Mouse (Mus musculus): ENCODE data around the gene Hepacam. TPM values are rescaled to one million over a fixed set of nuclear protein-coding genes. Genes with fewer than 3 reads are reported as not detected.

The Hepacam gene
- polyA plus RNA-seq, 1 experiment from 2014 or later, result 6.3 TPM

Other genes starting within 250 kb of the Hepacam start
- gene Pknox2, start 219.9 kb upstream of the Hepacam start, polyA plus RNA-seq (2015; fragmentation: Nextera tagmentation; extraction: Ambion mirVana), result 24.5 and 26.9 TPM in 2 replicates
- gene Tmem218, start 159.1 kb upstream of the Hepacam start, polyA plus RNA-seq (2015; fragmentation: Nextera tagmentation; extraction: Ambion mirVana), result 9.7 and 11.0 TPM in 2 replicates
- gene Slc37a2, start 111.6 kb upstream of the Hepacam start, polyA plus RNA-seq (2015; fragmentation: Nextera tagmentation; extraction: Ambion mirVana), result 1.0 and 1.3 TPM in 2 replicates
- gene Ccdc15, start 18.9 kb upstream of the Hepacam start, polyA plus RNA-seq (2015; fragmentation: Nextera tagmentation; extraction: Ambion mirVana), result 8.3 and 9.9 TPM in 2 replicates
- 4.5 and 4.6 TPM in 2 replicates for gene Robo4, start 34.5 kb downstream of the Hepacam start, polyA plus RNA-seq (2015; fragmentation: Nextera tagmentation; extraction: Ambion mirVana)
- gene Robo3, start 65.9 kb downstream of the Hepacam start, polyA plus RNA-seq (2015; fragmentation: Nextera tagmentation; extraction: Ambion mirVana), result 1.1 and 3.3 TPM in 2 replicates
- gene Msantd2, start 122.0 kb downstream of the Hepacam start, polyA plus RNA-seq (2015; fragmentation: Nextera tagmentation; extraction: Ambion mirVana), result 34.0 and 34.8 TPM in 2 replicates
- gene Esam, start 160.7 kb downstream of the Hepacam start, polyA plus RNA-seq (2015; fragmentation: Nextera tagmentation; extraction: Ambion mirVana), result 42.4 and 44.6 TPM in 2 replicates
- 0.86 and 0.89 TPM in 2 replicates for gene Vsig2, start 171.9 kb downstream of the Hepacam start, polyA plus RNA-seq (2015; fragmentation: Nextera tagmentation; extraction: Ambion mirVana)
- gene Nrgn, start 185.6 kb downstream of the Hepacam start, polyA plus RNA-seq (2015; fragmentation: Nextera tagmentation; extraction: Ambion mirVana), result 19.0 and 25.9 TPM in 2 replicates
- 9.2 and 9.4 TPM in 2 replicates for gene Siae, start 188.3 kb downstream of the Hepacam start, polyA plus RNA-seq (2015; fragmentation: Nextera tagmentation; extraction: Ambion mirVana)
- 6.1 and 6.9 TPM in 2 replicates for gene Spa17, start 246.4 kb downstream of the Hepacam start, polyA plus RNA-seq (2015; fragmentation: Nextera tagmentation; extraction: Ambion mirVana)